Mouse (Mus musculus) myocyte (in vitro differentiated cells): Measurements from ENCODE around the gene Hectd4. TPM values are rescaled to one million over a fixed set of nuclear protein-coding genes. Genes with fewer than 3 reads are reported as not detected.

Experiments used
- H3K27me3 ChIP-seq: one replicate; pipeline ENCODE4 v1.6.1; 2011; ENCODE audit not compliant: control insufficient read depth, insufficient read depth, insufficient read length
- H3K36me3 ChIP-seq: one replicate; pipeline ENCODE4 v1.6.1; 2011; ENCODE audit not compliant: control insufficient read depth, insufficient read depth
- H3K4me2 ChIP-seq: one replicate; pipeline ENCODE4 v1.6.1; 2011; ENCODE audit warnings: low read depth, control low read depth
- H3K4me3 ChIP-seq: one replicate; pipeline ENCODE4 v1.5.1; 2011; ENCODE audit warnings: mild to moderate bottlenecking, control low read depth, moderate library complexity
- H3K79me2 ChIP-seq: one replicate; pipeline ENCODE4 v1.6.1; 2011; ENCODE audit not compliant: control insufficient read depth, insufficient read depth
- H3ac ChIP-seq: one replicate; pipeline ENCODE4 v1.6.1; 2011; ENCODE audit not compliant: control insufficient read depth, insufficient read length
- CEBPB ChIP-seq: IDR thresholded peaks from 2 replicates; pipeline ENCODE4 v1.6.1; 2011; ENCODE audit warnings: mild to moderate bottlenecking, moderate library complexity; ENCODE audit not compliant: poor library complexity, insufficient read depth, severe bottlenecking
- E2F4 ChIP-seq: IDR thresholded peaks from one replicate; pipeline ENCODE4 v1.6.1; 2011; ENCODE audit warnings: mild to moderate bottlenecking, control low read depth, moderate library complexity; ENCODE audit not compliant: insufficient read depth
- MAX ChIP-seq: IDR thresholded peaks from one replicate; pipeline ENCODE4 v1.6.1; 2011; ENCODE audit warnings: low read depth, mild to moderate bottlenecking, control low read depth
- MYOD1 ChIP-seq, 3 experiments: IDR thresholded peaks; one replicate each; pipeline ENCODE4 v1.6.1; 2011; ENCODE audit warnings: control low read depth in 2 of 3, low read depth in 2 of 3, mild to moderate bottlenecking in 2 of 3, moderate library complexity in 1 of 3; ENCODE audit not compliant: insufficient read length in 2 of 3, control insufficient read depth in 1 of 3
- MYOG ChIP-seq, 3 experiments: IDR thresholded peaks; one replicate each; pipeline ENCODE4 v1.6.1; 2011; ENCODE audit warnings: control low read depth in 2 of 3, low read depth in 2 of 3, mild to moderate bottlenecking in 2 of 3; ENCODE audit not compliant: insufficient read length in 2 of 3, control insufficient read depth in 1 of 3, insufficient read depth in 1 of 3
- POLR2A ChIP-seq: IDR thresholded peaks from one replicate; pipeline ENCODE4 v1.6.1; 2011; ENCODE audit warnings: low read depth, mild to moderate bottlenecking, control low read depth, moderate library complexity; ENCODE audit not compliant: insufficient read length
- POLR2AphosphoS2 ChIP-seq: IDR thresholded peaks from one replicate; pipeline ENCODE4 v1.6.1; 2011; ENCODE audit warnings: low read depth, control low read depth; ENCODE audit not compliant: insufficient read length
- REST ChIP-seq: IDR thresholded peaks from one replicate; pipeline ENCODE4 v1.6.1; 2011; ENCODE audit warnings: mild to moderate bottlenecking, control low read depth, moderate library complexity; ENCODE audit not compliant: insufficient read depth, insufficient read length
- SRF ChIP-seq: IDR thresholded peaks from one replicate; pipeline ENCODE4 v1.6.1; 2011; ENCODE audit warnings: low read depth; ENCODE audit not compliant: control insufficient read depth, insufficient read length
- TCF12 ChIP-seq: IDR thresholded peaks from one replicate; pipeline ENCODE4 v1.6.1; 2011; ENCODE audit warnings: mild to moderate bottlenecking, control low read depth; ENCODE audit not compliant: poor library complexity, insufficient read depth, severe bottlenecking
- TCF3 ChIP-seq: IDR thresholded peaks from one replicate; pipeline ENCODE4 v1.6.1; 2011; ENCODE audit warnings: low read depth, control low read depth; ENCODE audit not compliant: insufficient read length
- USF1 ChIP-seq: IDR thresholded peaks from one replicate; pipeline ENCODE4 v1.6.1; 2011; ENCODE audit warnings: low read depth, mild to moderate bottlenecking, control low read depth, moderate library complexity
- polyA plus RNA-seq: library from polyadenylated mRNA; unstranded; fragments of >200 nt; fragmentation: generic; extraction: Trizol; gene quantifications from one replicate; pipeline ENCODE4 v1.2.1, GENCODE M21; 2012; ENCODE audit warnings: missing spikeins

Hectd4 gene
- polyA plus RNA-seq, 1 experiment: 6.6 TPM

DNA sequence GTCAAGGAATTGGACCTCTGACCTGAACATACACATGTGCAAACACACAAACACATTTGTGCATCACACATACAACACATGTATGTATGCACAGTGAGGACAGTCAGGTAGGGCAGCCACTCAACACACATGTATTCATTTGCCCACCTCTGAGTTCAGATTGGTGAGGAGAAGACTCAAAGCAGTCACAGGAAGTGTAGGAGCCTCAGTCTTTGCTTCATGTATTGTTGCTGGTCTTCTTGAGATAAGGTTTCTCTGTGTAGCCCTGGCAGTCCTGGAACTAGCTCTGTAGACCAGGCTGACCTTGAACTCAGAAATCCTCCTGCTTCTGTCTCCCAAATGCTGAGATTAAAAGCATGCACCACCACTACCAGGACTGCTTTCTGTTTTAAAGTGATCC is 21.2 kb downstream of the Hectd4 start:
- no peak overlapping the region for H3K4me2 ChIP-seq

DNA sequence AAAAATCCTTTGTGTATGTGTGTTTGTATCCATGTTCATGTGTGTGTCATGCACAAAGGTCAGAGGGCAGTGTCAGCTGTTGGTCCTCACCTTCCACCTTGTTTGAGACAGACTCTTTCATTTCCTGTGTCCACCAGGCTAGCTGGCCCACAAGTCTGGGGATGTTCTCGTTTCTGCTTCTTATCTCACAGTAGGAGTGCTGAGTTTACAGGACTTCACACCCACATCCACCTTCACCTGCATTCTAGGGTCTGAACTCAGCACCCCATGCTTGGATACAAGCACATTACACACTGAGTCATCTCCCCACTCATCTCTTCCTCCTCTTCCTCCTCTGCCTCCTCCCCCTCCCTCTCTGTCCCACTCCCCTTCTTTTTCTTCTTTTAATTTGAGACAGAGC is 22.2 kb downstream of the Hectd4 start:
- Histone ChIP-seq H3ac (no peak overlapping the region), H3K4me2 (no peak overlapping the region), H3K27me3 (no peaks in the 10 kb centered on the region), H3K36me3 (no peaks in the 10 kb centered on the region), H3K4me3 (no peak overlapping the region), H3K79me2 (peaks cover 12% of the 10 kb centered on the region)
- no peak for TF ChIP-seq CEBPB

More for the DNA sequence above, 21.2 kb downstream of the Hectd4 start:
- Histone ChIP-seq H3K79me2 (peaks cover 16% of the 10 kb centered on the region), H3K36me3 (no peaks in the 10 kb centered on the region), H3K27me3 (no peaks in the 10 kb centered on the region), H3K4me3 (no peak overlapping the region), H3ac (no peak overlapping the region)
- TF ChIP-seq POLR2A (no peak), E2F4 (no peak), MYOG (IDR thresholded peaks at IDR 0.05; ENCODE audit: control insufficient read depth in 1 of 3, insufficient read depth in 1 of 3, insufficient read length in 2 of 3, low read depth in 2 of 3) (no peak), TCF12 (no peak), SRF (no peak), USF1 (no peak), MYOD1 (IDR thresholded peaks at IDR 0.05; ENCODE audit: control insufficient read depth in 1 of 3, insufficient read length in 2 of 3, low read depth in 2 of 3) (no peak), POLR2AphosphoS2 (no peak), TCF3 (no peak), REST (no peak), CEBPB (no peak), MAX (no peak)

DNA sequence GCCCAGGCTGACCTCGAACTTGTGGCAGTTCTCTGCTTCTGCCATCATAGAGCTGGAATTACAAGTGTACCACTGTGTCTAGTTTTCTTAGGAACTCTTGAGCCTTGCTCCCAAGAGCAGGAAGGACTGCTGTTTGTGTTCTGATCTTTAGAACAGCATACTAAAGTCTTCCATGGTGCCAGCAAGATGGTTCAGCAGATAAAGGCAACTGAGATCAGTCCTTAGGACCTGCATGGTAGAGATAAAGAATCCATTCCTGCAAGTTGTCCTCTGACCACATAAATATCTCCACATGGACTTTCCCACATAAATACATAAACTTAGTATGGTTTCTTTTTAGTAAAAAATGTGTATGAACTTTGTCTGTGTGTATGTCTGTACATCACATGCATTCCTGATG is 22.7 kb downstream of the Hectd4 start:
- TF ChIP-seq CEBPB (no peak), TCF12 (no peak), SRF (no peak), MYOD1 (IDR thresholded peaks at IDR 0.05; ENCODE audit: control insufficient read depth in 1 of 3, insufficient read length in 2 of 3, low read depth in 2 of 3) (no peak), REST (no peak), MAX (no peak), POLR2A (no peak), E2F4 (no peak), TCF3 (no peak), MYOG (IDR thresholded peaks at IDR 0.05; ENCODE audit: control insufficient read depth in 1 of 3, insufficient read depth in 1 of 3, insufficient read length in 2 of 3, low read depth in 2 of 3) (no peak), USF1 (no peak), POLR2AphosphoS2 (no peak)
- peaks cover 12% of the 10 kb centered on the region for H3K79me2 ChIP-seq
- H3K27me3 ChIP-seq: no peaks in the 10 kb centered on the region
- no peak overlapping the region for H3K4me3 ChIP-seq
- no peak overlapping the region for H3ac ChIP-seq
- H3K36me3 ChIP-seq: no peaks in the 10 kb centered on the region
- H3K4me2 ChIP-seq: no peak overlapping the region

DNA sequence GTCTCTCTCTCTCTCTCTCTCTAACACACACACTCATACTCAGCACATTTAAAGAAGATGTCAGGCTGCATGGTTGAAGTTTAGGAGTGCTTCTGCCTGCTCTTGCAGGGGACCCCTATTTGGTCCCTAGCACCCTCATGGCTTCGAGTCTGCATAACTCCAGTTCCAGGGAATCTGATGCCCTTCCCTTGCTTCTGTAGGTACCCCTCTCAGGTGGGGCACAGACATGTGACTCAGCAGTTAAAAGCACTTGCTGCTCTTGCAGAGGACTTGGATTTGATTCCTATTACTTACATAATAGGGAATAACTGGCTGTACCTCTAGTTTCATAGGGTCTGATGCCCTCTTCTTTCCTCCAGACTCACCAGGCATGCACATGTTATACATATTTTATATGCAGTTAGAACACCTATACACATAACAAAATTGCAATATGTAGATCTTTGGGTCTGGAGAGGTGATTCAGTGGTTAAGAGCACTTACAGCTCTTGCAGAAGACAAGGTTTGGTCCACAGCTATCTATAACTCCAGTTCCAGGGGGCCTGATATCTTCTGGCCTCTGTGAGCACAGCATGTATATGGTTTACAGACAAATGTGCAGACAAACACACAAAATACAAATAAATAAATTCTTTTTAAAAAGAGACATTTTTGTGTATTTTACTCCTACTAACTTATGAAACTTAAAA is 23.8 kb downstream of the Hectd4 start:
- Histone ChIP-seq H3K27me3 (no peaks in the 10 kb centered on the region), H3K36me3 (no peaks in the 10 kb centered on the region), H3K4me2 (no peak overlapping the region), H3K4me3 (no peak overlapping the region), H3ac (no peak overlapping the region), H3K79me2 (peaks cover 16% of the 10 kb centered on the region)
- TF ChIP-seq POLR2AphosphoS2 (no peak), MAX (no peak), TCF12 (no peak), E2F4 (no peak), CEBPB (no peak), USF1 (no peak), MYOG (IDR thresholded peaks at IDR 0.05; ENCODE audit: control insufficient read depth in 1 of 3, insufficient read depth in 1 of 3, insufficient read length in 2 of 3, low read depth in 2 of 3) (no peak), REST (no peak), SRF (no peak), POLR2A (no peak), MYOD1 (IDR thresholded peaks at IDR 0.05; ENCODE audit: control insufficient read depth in 1 of 3, insufficient read length in 2 of 3, low read depth in 2 of 3) (no peak), TCF3 (no peak)

DNA sequence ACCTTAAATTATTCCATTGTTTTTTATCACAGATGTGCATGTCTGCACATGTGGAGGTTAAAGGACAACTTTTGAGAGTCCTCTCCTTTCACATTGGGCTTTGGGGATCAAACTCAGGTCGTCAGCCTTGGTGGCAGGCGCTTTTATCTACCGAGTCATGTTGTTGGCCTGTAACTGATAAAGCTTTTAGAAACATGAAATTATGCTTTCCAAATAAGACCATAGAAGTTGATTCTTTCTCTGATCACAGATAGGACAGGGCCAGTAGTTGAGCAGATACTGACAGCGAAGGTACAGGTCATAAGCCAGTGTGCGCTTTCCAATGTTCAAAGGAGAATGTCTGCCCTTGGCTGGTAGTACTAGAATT is 24.3 kb downstream of the Hectd4 start:
- no peak for TF ChIP-seq POLR2AphosphoS2
- TF ChIP-seq MAX: no peak
- TF ChIP-seq MYOG (IDR thresholded peaks at IDR 0.05; ENCODE audit: control insufficient read depth in 1 of 3, insufficient read depth in 1 of 3, insufficient read length in 2 of 3, low read depth in 2 of 3): no peak
- no peak for TF ChIP-seq USF1
- TF ChIP-seq TCF12: no peak
- no peak for TF ChIP-seq SRF
- TF ChIP-seq CEBPB: no peak
- TF ChIP-seq POLR2A: no peak
- TF ChIP-seq E2F4: no peak
- Histone ChIP-seq H3K4me3 (no peak overlapping the region), H3K4me2 (no peak overlapping the region), H3K27me3 (no peaks in the 10 kb centered on the region), H3ac (no peak overlapping the region), H3K36me3 (no peaks in the 10 kb centered on the region), H3K79me2 (peaks cover 18% of the 10 kb centered on the region)
